Mouse (Mus musculus) heart, embryonic 16.5 days (tissue): Measurements from ENCODE around the gene Slit2. TPM values are rescaled to one million over a fixed set of nuclear protein-coding genes. Genes with fewer than 3 reads are reported as not detected.

ENCODE experiments used
- ATAC-seq: fragments of 200-750 bp; cut with Nextera tagmentation; replicated peaks from 2 replicates; pipeline ENCODE4 v1.8.0; 2017; ENCODE audit warnings: moderate number of reproducible peaks; ENCODE audit not compliant: insufficient read depth, low FRiP score; ENCODE audit errors: extremely low read depth
- H3K27ac ChIP-seq: fragments of 300-500 bp; sonication (generic); 2 replicates; pipeline ENCODE4 v1.5.1; 2014; ENCODE audit warnings: mild to moderate bottlenecking, low read length, control low read depth, moderate library complexity
- H3K27me3 ChIP-seq: fragments of 300-500 bp; sonication (generic); 2 replicates; pipeline ENCODE4 v1.6.1; 2014; ENCODE audit warnings: low read length, mixed read lengths; ENCODE audit not compliant: control insufficient read depth, insufficient read depth
- H3K36me3 ChIP-seq: fragments of 300-500 bp; sonication (generic); 2 replicates; pipeline ENCODE4 v1.6.1; 2014; ENCODE audit not compliant: control insufficient read depth, insufficient read depth
- H3K4me1 ChIP-seq: fragments of 300-500 bp; sonication (generic); 2 replicates; pipeline ENCODE4 v1.6.1; 2014; ENCODE audit warnings: low read length, mixed read lengths; ENCODE audit not compliant: control insufficient read depth, insufficient read depth
- H3K4me2 ChIP-seq: fragments of 300-500 bp; sonication (generic); 2 replicates; pipeline ENCODE4 v1.6.1; 2014; ENCODE audit warnings: low read depth, mild to moderate bottlenecking, control low read depth, low read length
- H3K4me3 ChIP-seq: fragments of 300-500 bp; sonication (generic); 2 replicates; pipeline ENCODE4 v1.5.1; 2014; ENCODE audit warnings: mild to moderate bottlenecking, control low read depth, low read length
- H3K9ac ChIP-seq: fragments of 300-500 bp; sonication (generic); 2 replicates; pipeline ENCODE4 v1.6.1; 2014; ENCODE audit warnings: low read length, control low read depth
- H3K9me3 ChIP-seq: fragments of 300-500 bp; sonication (generic); replicated peaks from 2 replicates; pipeline ENCODE4 v1.6.1; 2016; ENCODE audit warnings: low read length; ENCODE audit not compliant: control insufficient read depth
- WGBS: fragments of 180-500 bp; shearing (Covaris S2); extraction: QIAGEN DNeasy Blood & Tissue Kit; methylation state at CpG from one replicate; pipeline ENCODE4 v1.1.7; 2014; 5-methylcytosine and 5-hydroxymethylcytosine counted together
- polyA plus RNA-seq: library from polyadenylated mRNA; unstranded; fragments of >200 nt; fragmentation: Nextera tagmentation; extraction: Ambion mirVana; gene quantifications from 2 replicates; pipeline ENCODE4 v1.2.1, GENCODE M21; 2015

Slit2 gene
- polyA plus RNA-seq, 1 experiment from 2014 or later, result 14.6 TPM

GRCm38 (mm10) chr5:48038033-48038432 lies 55.1 kb downstream of the Slit2 start:
- Histone ChIP-seq H3K27ac (no peak overlapping the region), H3K9ac (no peak overlapping the region), H3K4me3 (no peak overlapping the region), H3K4me2 (no peak overlapping the region), H3K36me3 (no peaks in the 10 kb centered on the region), H3K27me3 (no peaks in the 10 kb centered on the region), H3K9me3 (no peaks in the 10 kb centered on the region), H3K4me1 (no peaks in the 10 kb centered on the region)
- no peak for ATAC-seq
- 41% methylated on average over 5 of the region's 5 CpGs for WGBS

GRCm38 (mm10) chr5:48048986-48049751 lies 66.2 kb downstream of the Slit2 start:
- H3K36me3 ChIP-seq, result no peaks in the 10 kb centered on the region
- H3K27me3 ChIP-seq, result no peaks in the 10 kb centered on the region
- no peak for ATAC-seq
- 62% methylated on average over 8 of the region's 8 CpGs for WGBS
- no peaks in the 10 kb centered on the region for H3K4me1 ChIP-seq
- H3K9ac ChIP-seq, result no peak overlapping the region
- H3K4me2 ChIP-seq, result no peak overlapping the region
- no peaks in the 10 kb centered on the region for H3K9me3 ChIP-seq
- no peak overlapping the region for H3K27ac ChIP-seq
- H3K4me3 ChIP-seq, result no peak overlapping the region

- Histone ChIP-seq H3K9ac (no peak overlapping the region), H3K9me3 (no peaks in the 10 kb centered on the region), H3K4me3 (no peak overlapping the region), H3K4me2 (no peak overlapping the region), H3K4me1 (no peaks in the 10 kb centered on the region), H3K27me3 (no peaks in the 10 kb centered on the region), H3K36me3 (no peaks in the 10 kb centered on the region), H3K27ac (no peak overlapping the region)
- WGBS, result 83% methylated on average over 5 of the region's 5 CpGs
- ATAC-seq, result no peak
Observed at GRCm38 (mm10) chr5:48050637-48051314, 67.8 kb downstream of the Slit2 start.

GRCm38 (mm10) chr5:48058612-48059011 lies 75.7 kb downstream of the Slit2 start:
- Histone ChIP-seq H3K4me1 (no peaks in the 10 kb centered on the region), H3K4me2 (no peak overlapping the region), H3K9ac (no peak overlapping the region), H3K9me3 (no peaks in the 10 kb centered on the region), H3K27ac (no peak overlapping the region), H3K4me3 (no peak overlapping the region), H3K36me3 (no peaks in the 10 kb centered on the region), H3K27me3 (no peaks in the 10 kb centered on the region)
- no peak for ATAC-seq
- 80% methylated on average over 10 of the region's 10 CpGs for WGBS

- H3K27ac ChIP-seq, result no peak overlapping the region
- H3K36me3 ChIP-seq, result no peaks in the 10 kb centered on the region
- no peaks in the 10 kb centered on the region for H3K27me3 ChIP-seq
- no peak for ATAC-seq
- 49% methylated on average over 2 of the region's 2 CpGs for WGBS
- no peak overlapping the region for H3K4me3 ChIP-seq
- H3K4me2 ChIP-seq, result no peak overlapping the region
- no peak overlapping the region for H3K9ac ChIP-seq
- no peaks in the 10 kb centered on the region for H3K4me1 ChIP-seq
- H3K9me3 ChIP-seq, result no peaks in the 10 kb centered on the region
Observed at GRCm38 (mm10) chr5:48060715-48061114, 77.8 kb downstream of the Slit2 start.

- Histone ChIP-seq H3K36me3 (no peaks in the 10 kb centered on the region), H3K27me3 (no peaks in the 10 kb centered on the region), H3K4me3 (no peak overlapping the region), H3K9me3 (no peaks in the 10 kb centered on the region), H3K9ac (no peak overlapping the region), H3K27ac (no peak overlapping the region), H3K4me1 (no peaks in the 10 kb centered on the region), H3K4me2 (no peak overlapping the region)
- ATAC-seq, result no peak
- WGBS, result 39% methylated on average over 1 of the region's 1 CpGs
Observed at GRCm38 (mm10) chr5:48078730-48079129, 95.8 kb downstream of the Slit2 start.

GRCm38 (mm10) chr5:48081223-48081881 lies 98.4 kb downstream of the Slit2 start:
- no peak overlapping the region for H3K4me3 ChIP-seq
- H3K27ac ChIP-seq, result no peak overlapping the region
- no peaks in the 10 kb centered on the region for H3K36me3 ChIP-seq
- H3K9me3 ChIP-seq, result no peaks in the 10 kb centered on the region
- no peak overlapping the region for H3K9ac ChIP-seq
- WGBS, result 81% methylated on average over 8 of the region's 8 CpGs
- no peaks in the 10 kb centered on the region for H3K4me1 ChIP-seq
- ATAC-seq, result no peak
- H3K27me3 ChIP-seq, result no peaks in the 10 kb centered on the region
- H3K4me2 ChIP-seq, result no peak overlapping the region

GRCm38 (mm10) chr5:48113400-48113799 lies 130.5 kb downstream of the Slit2 start:
- Histone ChIP-seq H3K36me3 (no peaks in the 10 kb centered on the region), H3K27ac (no peak overlapping the region), H3K9ac (no peak overlapping the region), H3K4me1 (peaks cover 20% of the 10 kb centered on the region), H3K4me3 (no peak overlapping the region), H3K9me3 (no peaks in the 10 kb centered on the region), H3K27me3 (no peaks in the 10 kb centered on the region), H3K4me2 (no peak overlapping the region)
- ATAC-seq, result no peak
- WGBS, result 32% methylated on average over 1 of the region's 1 CpGs

GRCm38 (mm10) chr5:48114969-48115537 lies 132.1 kb downstream of the Slit2 start:
- Histone ChIP-seq H3K36me3 (no peaks in the 10 kb centered on the region), H3K27ac (no peak overlapping the region), H3K9me3 (no peaks in the 10 kb centered on the region), H3K27me3 (no peaks in the 10 kb centered on the region), H3K9ac (no peak overlapping the region), H3K4me2 (no peak overlapping the region), H3K4me1 (peaks cover 20% of the 10 kb centered on the region), H3K4me3 (no peak overlapping the region)
- no peak for ATAC-seq
- 27% methylated on average over 4 of the region's 4 CpGs for WGBS
